Mouse (Mus musculus) lung, embryonic 14.5 days (tissue): ENCODE measurements around the gene Slc35b1. TPM values are rescaled to one million over a fixed set of nuclear protein-coding genes. Genes with fewer than 3 reads are reported as not detected.

ENCODE experiments used
- ATAC-seq: fragments of 200-750 bp; cut with Nextera tagmentation; 2 replicates; pipeline ENCODE4 v1.8.0; 2017; ENCODE audit warnings: mild to moderate bottlenecking, moderate TSS enrichment, moderate library complexity; ENCODE audit not compliant: insufficient read depth
- DNase-seq: peaks from one replicate; pipeline ENCODE4 v3.0.0-alpha.2; 2015
- H3K27ac ChIP-seq: fragments of 300-500 bp; sonication (generic); 2 replicates; pipeline ENCODE4 v1.5.1; 2014; ENCODE audit warnings: low read depth, mild to moderate bottlenecking, moderate library complexity
- H3K27me3 ChIP-seq: fragments of 300-500 bp; sonication (generic); 2 replicates; pipeline ENCODE4 v1.6.1; 2014; ENCODE audit warnings: low read length, control low read depth; ENCODE audit not compliant: insufficient read depth
- H3K36me3 ChIP-seq: fragments of 300-500 bp; sonication (generic); 2 replicates; pipeline ENCODE4 v1.6.1; 2014; ENCODE audit warnings: control low read depth; ENCODE audit not compliant: insufficient read depth
- H3K4me1 ChIP-seq: fragments of 300-500 bp; sonication (generic); 2 replicates; pipeline ENCODE4 v1.6.1; 2014; ENCODE audit warnings: antibody characterized with exemption, control low read depth; ENCODE audit not compliant: insufficient read depth
- H3K4me2 ChIP-seq: fragments of 300-500 bp; sonication (generic); 2 replicates; pipeline ENCODE4 v1.6.1; 2014; ENCODE audit warnings: mild to moderate bottlenecking
- H3K4me3 ChIP-seq: fragments of 300-500 bp; sonication (generic); 2 replicates; pipeline ENCODE4 v1.5.1; 2014; ENCODE audit warnings: low read depth, low read length
- H3K9ac ChIP-seq: fragments of 300-500 bp; sonication (generic); 2 replicates; pipeline ENCODE4 v1.6.1; 2014
- H3K9me3 ChIP-seq: fragments of 300-500 bp; sonication (generic); 2 replicates; pipeline ENCODE4 v1.6.1; 2016; ENCODE audit warnings: low read depth, low read length, control low read depth
- CTCF ChIP-seq: IDR thresholded peaks from 2 replicates; pipeline ENCODE4 v1.5.1; 2016; ENCODE audit warnings: antibody characterized with exemption, low read depth
- WGBS: fragments of 180-500 bp; shearing (Covaris S2); extraction: QIAGEN DNeasy Blood & Tissue Kit; methylation state at CpG from one replicate; pipeline ENCODE4 v1.1.7; 2014; 5-methylcytosine and 5-hydroxymethylcytosine counted together
- polyA plus RNA-seq: library from polyadenylated mRNA; unstranded; fragments of >200 nt; fragmentation: Nextera tagmentation; extraction: Ambion mirVana; gene quantifications from 2 replicates; pipeline ENCODE4 v1.2.1, GENCODE M21; 2014

The Slc35b1 gene
- polyA plus RNA-seq, 1 experiment from 2014 or later, result 104 TPM

- ATAC-seq, result no peak
These were observed 27.0 kb downstream of the Slc35b1 start for GRCm38 (mm10) chr11:95411453-95412013.

GRCm38 (mm10) chr11:95412615-95413014 is 28.1 kb downstream of the Slc35b1 start:
- H3K27ac ChIP-seq, result no peak overlapping the region
- no peak for ATAC-seq
- no peaks in the 10 kb centered on the region for H3K9me3 ChIP-seq
- TF ChIP-seq CTCF, result no peak
- H3K36me3 ChIP-seq, result no peaks in the 10 kb centered on the region
- H3K4me1 ChIP-seq, result peaks cover 10% of the 10 kb centered on the region
- WGBS, result 91% methylated on average over 3 of the region's 3 CpGs
- no peaks in the 10 kb centered on the region for H3K27me3 ChIP-seq
- no peak overlapping the region for H3K4me2 ChIP-seq
- no peak overlapping the region for H3K9ac ChIP-seq
- DNase-seq, result no peak
- no peak overlapping the region for H3K4me3 ChIP-seq

More at GRCm38 (mm10) chr11:95411453-95412013, 27.0 kb downstream of the Slc35b1 start:
- Histone ChIP-seq H3K27me3 (no peaks in the 10 kb centered on the region), H3K36me3 (no peaks in the 10 kb centered on the region), H3K9ac (no peak overlapping the region), H3K4me2 (no peak overlapping the region), H3K9me3 (no peaks in the 10 kb centered on the region), H3K4me3 (no peak overlapping the region), H3K4me1 (peaks cover 10% of the 10 kb centered on the region), H3K27ac (no peak overlapping the region)
- WGBS, result 68% methylated on average over 6 of the region's 6 CpGs
- TF ChIP-seq CTCF, result no peak
- no peak for DNase-seq

GRCm38 (mm10) chr11:95413641-95414535 is 29.4 kb downstream of the Slc35b1 start, which contains the start of gene Spop:
TSS of gene Spop (plus strand) at chr11:95414080.
- no peaks in the 10 kb centered on the region for H3K27me3 ChIP-seq
- TF ChIP-seq CTCF, result no peak
- DNase-seq, result peak; percentile 98

GRCm38 (mm10) chr11:95414536-95415161 is 30.2 kb downstream of the Slc35b1 start:
- DNase-seq, result peak; percentile 99
- ATAC-seq, result peak; percentile 90
- Histone ChIP-seq H3K4me3 (peak overlapping the region; percentile 63), H3K9me3 (no peaks in the 10 kb centered on the region), H3K36me3 (0 out of 2 replicates have a peak, but pooled peaks cover 6% of the 10 kb centered on the region), H3K4me1 (peaks cover 10% of the 10 kb centered on the region), H3K27me3 (no peaks in the 10 kb centered on the region), H3K27ac (peak overlapping the region; percentile 94), H3K9ac (peak overlapping the region; percentile 55), H3K4me2 (peak overlapping the region; percentile 82)
- peak; percentile 80 for TF ChIP-seq CTCF
- WGBS, result under 1% methylated on average over 28 of the region's 28 CpGs

More at GRCm38 (mm10) chr11:95413641-95414535, 29.4 kb downstream of the Slc35b1 start, which contains the start of gene Spop:
- Histone ChIP-seq H3K4me2 (peak within 1 kb of the TSS; percentile 82), H3K4me1 (peaks cover 10% of the 10 kb centered on the region), H3K9ac (peak within 1 kb of the TSS; percentile 55), H3K9me3 (no peaks in the 10 kb centered on the region), H3K4me3 (peak within 1 kb of the TSS; percentile 63), H3K36me3 (0 out of 2 replicates have a peak, but pooled peaks cover 6% of the 10 kb centered on the region), H3K27ac (peak within 1 kb of the TSS; percentile 94)
- WGBS, result 3% methylated on average over 46 of the region's 58 CpGs
- ATAC-seq, result peak; percentile 86

GRCm38 (mm10) chr11:95415931-95416330 is 31.4 kb downstream of the Slc35b1 start:
- Histone ChIP-seq H3K4me3 (peak overlapping the region; percentile 63; the same call in 1 of the 2 replicates), H3K27ac (no peak overlapping the region)
- no peak for DNase-seq

DNA sequence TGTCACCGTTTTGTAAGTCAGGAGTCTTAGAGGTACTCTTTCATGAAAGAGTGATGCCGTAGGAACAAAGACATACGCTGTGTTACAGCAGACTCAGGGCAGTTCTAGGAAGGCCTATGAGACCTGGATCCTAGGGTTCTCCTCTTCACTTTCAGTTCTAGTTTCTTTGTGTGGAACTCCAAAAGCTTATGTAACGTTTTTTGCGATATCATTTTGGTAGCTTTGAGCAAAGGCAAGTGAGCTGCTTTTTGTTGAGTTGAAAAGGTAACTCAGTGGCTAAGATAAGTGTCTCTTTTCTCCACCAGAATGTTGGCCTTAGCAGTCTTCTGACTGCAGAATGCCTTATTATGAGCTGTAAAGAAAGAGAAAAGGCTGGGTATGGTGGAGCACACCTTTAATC is 32.8 kb downstream of the Slc35b1 start:
- no peak overlapping the region for H3K4me2 ChIP-seq
- no peaks in the 10 kb centered on the region for H3K27me3 ChIP-seq
- 82% methylated on average over 5 of the region's 5 CpGs for WGBS
- no peak for TF ChIP-seq CTCF
- no peak for DNase-seq
- no peak overlapping the region for H3K4me3 ChIP-seq
- no peaks in the 10 kb centered on the region for H3K9me3 ChIP-seq
- no peak overlapping the region for H3K27ac ChIP-seq
- H3K36me3 ChIP-seq, result 0 out of 2 replicates have a peak, but pooled peaks cover 6% of the 10 kb centered on the region
- H3K9ac ChIP-seq, result no peak overlapping the region
- ATAC-seq, result no peak
- H3K4me1 ChIP-seq, result peaks cover 10% of the 10 kb centered on the region

More at GRCm38 (mm10) chr11:95415931-95416330, 31.4 kb downstream of the Slc35b1 start:
- H3K27me3 ChIP-seq, result no peaks in the 10 kb centered on the region
- peaks cover 10% of the 10 kb centered on the region for H3K4me1 ChIP-seq
- H3K9me3 ChIP-seq, result no peaks in the 10 kb centered on the region
- TF ChIP-seq CTCF, result no peak
- 0 out of 2 replicates have a peak, but pooled peaks cover 6% of the 10 kb centered on the region for H3K36me3 ChIP-seq
- peak overlapping the region; percentile 82 for H3K4me2 ChIP-seq
- H3K9ac ChIP-seq, result peak overlapping the region; percentile 9; the same call in 1 of the 2 replicates
- ATAC-seq, result no peak
